Mouse (Mus musculus) liver, postnatal 0 days (tissue): Measurements from ENCODE around the gene Knstrn.

Source experiments
- CTCF ChIP-seq: sonication (generic); IDR thresholded peaks from 2 replicates; pipeline ENCODE4 v1.5.1; 2016; ENCODE audit warnings: antibody characterized with exemption, low read depth
- EP300 ChIP-seq: IDR thresholded peaks from 2 replicates; pipeline ENCODE4 v1.6.1; 2016; ENCODE audit warnings: antibody characterized with exemption, low read depth, mild to moderate bottlenecking

DNA sequence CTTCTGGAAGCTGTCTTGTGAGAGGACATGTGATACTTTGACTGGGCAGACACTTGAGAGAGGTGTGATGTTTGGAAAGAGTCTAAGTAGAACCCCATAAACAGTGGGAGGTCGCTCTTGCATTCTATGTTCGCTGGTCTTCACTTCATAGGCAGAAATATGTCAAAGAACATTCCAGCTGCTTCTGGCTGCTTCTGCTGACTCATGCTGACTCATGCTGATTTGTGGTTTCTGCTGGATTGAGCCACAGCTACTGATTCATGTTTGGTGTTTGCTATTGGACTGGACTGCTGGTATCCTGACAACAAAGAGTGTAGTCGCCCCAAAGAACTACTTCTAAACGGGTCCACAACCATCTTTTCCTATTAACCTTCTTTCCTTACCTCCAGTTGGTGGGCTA is 28.0 kb downstream of the Knstrn start:
- TF ChIP-seq CTCF (no peak), EP300 (peak; percentile 84)
